Mouse (Mus musculus) c-Kit-negative CD71-positive TER-119-positive erythroid progenitor cells, embryonic 14.5 days (primary cell): ENCODE results near the gene Ppm1l.

ENCODE experiments used
- DNase-seq: peaks from one replicate; pipeline ENCODE4 v3.0.0-alpha.2; 2013; ENCODE audit warnings: low read depth, low spot score

The Ppm1l gene

DNA sequence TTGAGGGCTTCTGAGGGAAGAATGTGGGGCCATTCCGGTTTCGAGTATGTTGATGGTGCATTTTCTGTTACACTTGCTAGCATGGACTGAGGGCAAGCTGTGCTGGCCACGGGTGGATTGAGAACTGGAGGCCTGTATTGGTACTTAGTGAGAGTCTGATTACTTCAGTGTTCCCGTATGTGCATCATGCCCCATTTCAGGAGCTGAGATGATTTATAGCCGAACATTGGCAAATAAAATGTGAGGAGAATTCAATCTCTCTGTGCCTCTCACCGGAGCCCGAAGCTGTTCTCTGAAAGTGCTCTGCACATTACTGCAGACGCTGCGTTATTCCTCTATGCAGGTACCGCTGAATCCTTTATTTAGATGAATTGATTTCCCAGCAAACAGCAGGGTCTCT lies 116.9 kb downstream of the Ppm1l start:
- no peak for DNase-seq

DNA sequence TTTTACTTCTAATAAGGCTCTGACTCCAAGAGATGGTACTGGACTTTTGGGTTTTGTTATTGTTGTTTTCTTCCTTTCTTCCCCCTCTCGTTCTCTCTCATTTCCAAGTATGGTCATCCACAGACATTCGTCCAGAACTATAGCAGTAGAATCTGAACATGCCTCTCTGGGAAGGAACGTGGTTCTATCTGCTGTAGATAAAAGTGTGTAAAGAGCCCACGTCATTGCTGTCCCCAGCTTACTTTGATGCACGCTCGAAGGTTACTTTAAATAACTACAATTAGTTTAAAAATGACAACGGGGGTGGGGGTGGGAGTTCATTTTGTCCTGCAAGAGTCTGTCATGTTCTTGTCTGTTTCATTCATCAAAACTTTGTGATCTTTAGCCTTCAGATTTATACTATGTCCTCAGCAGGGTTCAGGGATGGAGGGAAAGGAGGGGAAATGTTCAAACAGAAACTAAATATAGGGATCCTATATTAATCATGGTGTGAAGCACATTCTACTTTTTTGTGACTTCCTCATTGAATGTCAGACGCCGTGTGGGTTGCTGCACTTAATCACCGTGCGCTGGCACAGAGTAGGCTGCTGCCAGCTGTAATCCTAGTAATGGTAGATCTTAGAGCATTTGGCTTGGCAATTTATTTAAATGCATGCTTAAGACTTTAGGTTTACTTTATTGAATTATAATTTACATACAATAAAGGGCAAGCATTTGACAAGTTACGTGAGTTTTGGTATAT lies 122.3 kb downstream of the Ppm1l start:
- no peak for DNase-seq

DNA sequence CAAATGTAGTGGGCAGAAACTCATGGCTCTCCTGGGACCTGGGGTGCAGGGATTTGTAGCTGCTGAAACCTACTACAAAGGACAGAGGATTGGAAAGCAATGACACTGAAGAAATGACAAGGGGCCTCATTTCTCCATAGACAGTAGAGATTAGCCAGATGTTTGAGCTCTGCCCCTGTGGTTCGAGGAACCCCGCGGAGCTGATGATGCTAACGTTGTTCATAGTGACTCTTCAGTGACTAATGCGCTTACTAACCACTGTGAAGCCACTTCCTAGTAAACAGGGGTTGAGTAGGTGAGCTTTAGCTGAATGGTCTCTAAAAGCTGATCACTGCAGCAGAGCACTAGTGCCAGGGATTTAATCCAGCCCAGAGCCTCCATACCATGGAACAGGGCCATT lies 124.1 kb downstream of the Ppm1l start:
- DNase-seq: no peak

DNA sequence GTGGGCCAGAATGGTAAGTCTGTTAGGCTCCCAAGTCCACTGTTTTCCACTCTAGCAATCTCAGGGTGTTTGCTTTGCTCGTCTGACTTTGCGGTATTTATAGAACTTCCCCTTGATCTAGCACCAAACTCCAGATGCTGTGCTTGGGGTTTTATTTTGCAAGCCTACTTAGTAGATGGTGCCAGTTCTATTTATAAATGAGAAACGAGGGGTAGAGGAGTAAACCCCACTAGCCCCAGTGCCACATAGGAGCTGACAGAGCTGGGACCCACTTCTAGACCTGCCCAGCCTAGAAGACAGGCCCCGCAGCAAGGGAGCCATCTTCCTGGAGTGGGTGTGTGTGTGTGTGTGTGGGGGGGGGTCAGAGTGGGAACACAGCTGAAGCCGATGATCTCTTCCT lies 130.3 kb downstream of the Ppm1l start:
- no peak for DNase-seq

DNA sequence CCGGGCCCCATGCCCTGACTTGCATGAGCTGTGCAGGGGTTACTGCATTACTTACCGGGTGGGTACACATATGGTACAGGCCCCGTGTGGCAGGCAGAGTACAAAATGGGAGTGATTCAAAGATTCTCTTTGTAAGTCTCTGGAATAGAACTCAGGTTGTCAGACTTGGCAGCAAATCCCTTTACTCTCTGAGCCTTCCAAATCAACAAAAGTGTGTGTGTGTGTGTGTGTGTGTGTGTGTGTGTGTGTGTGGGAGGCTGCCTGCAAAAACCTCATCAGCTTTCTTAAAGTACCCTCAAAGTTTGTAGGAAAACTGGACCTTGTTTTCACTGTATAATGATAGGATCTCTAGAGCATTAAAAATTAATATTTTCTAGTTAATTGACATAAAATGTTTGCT lies 132.4 kb downstream of the Ppm1l start:
- DNase-seq: no peak

DNA sequence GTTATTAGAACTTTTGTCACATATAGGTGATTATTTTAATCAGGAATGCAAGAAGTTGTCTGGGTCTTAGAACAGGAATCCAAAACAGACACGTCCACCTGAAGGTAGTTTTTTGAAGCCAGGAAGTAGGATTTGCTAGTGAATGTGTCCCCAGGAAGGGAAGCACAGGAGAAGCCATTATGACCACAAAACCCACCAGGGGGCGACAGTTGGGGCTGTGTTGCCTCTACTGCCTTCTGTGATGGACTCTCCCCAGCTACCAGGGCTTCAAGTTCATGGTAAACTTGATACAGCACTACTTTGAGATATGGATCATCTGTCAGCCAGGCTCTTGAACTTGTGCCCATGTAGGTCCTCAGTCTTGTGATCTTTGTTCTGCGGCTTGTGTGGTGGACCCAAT lies 137.7 kb downstream of the Ppm1l start:
- DNase-seq: no peak

DNA sequence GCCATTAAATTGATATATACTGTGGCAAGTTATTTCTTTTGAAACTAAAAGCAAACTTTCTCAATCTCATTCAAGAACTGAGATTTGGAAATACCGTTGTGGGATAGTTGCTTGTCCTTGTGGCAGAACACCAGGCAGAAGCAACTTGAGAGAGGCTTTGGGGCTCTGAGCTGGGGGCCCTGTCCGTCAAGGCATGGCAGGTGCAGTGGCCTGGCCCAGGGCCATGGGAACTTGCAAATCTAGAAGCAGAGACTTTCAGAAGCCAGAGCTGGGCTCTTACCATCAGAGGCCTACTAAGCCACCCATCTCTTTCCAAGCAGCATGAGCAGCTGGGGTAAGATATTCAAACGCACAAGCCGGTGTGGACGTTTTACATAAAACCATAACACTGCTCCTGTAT lies 139.4 kb downstream of the Ppm1l start:
- no peak for DNase-seq

DNA sequence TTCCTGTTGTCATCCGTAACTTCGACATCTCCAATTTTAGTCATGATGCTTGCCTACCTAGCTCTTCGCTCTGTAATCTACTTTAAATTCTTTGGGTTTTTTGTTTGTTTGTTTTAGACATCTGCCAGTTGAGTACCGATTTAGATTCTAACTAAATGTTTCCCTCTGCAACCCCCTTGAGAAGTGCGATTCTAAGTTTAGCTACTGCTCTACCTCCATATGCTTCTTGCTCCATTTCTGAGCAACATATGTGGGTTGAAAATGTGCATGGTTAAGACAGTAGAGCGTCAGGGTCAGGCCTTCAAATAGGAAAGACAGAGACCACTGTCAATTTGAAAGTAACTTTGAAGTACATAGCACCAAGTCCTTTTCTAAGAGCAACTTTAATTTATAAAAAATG lies 142.1 kb downstream of the Ppm1l start:
- no peak for DNase-seq

DNA sequence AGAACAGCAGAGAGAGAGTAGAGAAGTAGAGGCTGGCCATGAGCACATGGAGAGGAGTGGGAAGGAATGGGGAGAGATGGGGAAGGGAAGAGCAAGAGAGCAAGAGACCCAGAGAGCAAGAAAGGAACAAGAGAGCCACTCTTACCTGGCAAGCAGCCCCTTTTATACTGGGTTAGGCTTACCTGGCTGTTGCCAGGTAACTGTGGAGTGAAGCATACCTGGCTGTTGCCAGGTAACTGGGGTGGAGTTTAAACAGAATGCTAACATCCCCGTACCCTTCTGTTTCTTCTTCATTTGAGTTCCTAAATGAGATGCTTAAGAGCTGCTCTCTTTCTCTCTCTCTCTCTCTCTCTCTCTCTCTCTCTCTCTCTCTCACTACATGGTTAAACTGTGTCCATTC lies 145.3 kb downstream of the Ppm1l start:
- DNase-seq: no peak

DNA sequence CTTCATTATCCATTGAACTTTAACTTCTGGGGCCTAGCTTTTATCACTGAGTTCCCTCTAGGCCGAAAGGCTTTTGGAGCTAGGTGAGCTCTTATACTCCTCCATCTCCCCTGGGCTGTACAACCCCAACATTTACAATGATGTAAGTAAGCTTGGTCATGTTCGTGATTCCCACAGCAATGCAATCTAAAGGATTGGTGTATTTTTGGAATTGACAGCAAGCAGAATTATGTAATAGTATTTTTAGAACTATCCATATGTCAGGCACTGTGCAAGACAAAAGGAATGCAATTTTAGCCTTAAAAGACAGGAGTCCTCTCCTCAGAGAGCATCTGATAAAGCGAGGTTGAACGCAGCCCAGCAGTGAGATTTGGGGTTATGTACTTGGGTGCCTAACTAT lies 149.1 kb downstream of the Ppm1l start:
- DNase-seq: no peak

DNA sequence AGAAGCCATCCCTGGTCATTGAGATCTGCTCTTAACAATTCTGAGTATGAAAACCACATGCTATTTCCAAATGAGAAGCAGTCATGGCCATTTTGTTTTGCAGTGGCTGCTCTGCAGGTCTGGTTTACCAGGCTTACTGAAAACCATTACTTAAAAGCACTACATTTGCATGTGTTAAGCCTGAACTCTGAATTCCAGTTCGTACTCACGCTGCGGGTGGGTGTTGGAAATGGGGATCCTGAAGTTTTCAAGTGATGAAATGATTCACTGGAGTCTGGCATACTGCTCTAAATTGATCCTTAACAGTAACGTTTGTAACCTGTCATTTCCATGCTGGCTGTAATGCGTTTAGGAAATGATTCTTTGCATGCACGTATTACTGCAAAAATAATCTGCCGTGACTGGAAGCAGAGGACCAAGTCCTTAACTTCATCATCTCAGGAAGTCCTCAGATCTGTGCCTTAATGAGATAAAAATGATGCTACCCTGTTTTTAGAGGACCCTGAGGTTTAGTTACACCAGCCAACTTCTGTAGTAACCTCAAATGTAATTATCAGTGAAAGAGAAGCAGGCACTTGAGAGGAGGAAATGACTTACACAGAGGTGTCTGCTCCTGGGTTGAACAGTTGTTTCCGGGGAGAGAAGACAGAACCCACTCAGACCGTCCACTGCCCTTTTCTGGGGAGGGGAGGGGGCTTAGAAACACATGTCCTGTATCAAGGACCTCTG lies 151.8 kb downstream of the Ppm1l start:
- DNase-seq: no peak

DNA sequence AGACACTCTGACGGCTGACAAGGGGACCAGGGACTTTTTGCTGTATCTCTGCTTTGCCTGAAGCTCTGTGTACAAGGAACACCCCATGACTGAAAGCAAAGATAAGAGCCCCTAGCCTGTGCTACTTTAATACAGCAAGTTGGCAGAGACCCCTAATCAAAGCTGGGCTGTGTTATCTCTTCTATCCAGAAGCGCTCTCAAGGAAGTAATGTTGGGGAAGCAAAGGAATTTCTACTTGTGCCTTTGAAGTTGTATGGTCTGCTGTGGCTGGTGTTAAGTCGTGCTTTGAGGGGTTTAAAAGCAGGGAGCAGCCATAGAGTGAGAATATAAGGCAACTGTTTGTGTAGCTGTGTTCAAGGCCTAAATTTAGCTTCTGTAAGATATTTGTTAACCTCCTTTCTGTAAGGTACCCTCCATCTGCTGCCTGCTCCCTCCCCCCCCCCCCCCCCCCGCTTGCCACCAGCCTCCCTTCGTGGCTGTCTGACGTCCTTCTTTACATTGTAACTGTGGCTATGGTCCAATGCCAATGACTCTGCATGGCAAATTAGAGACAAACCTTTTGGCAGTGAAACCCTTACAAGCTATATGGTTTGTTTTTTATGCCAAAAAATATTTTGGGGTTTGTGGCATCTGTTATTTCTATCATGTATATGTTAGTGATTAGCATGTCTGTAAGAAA lies 152.9 kb downstream of the Ppm1l start:
- DNase-seq: no peak

DNA sequence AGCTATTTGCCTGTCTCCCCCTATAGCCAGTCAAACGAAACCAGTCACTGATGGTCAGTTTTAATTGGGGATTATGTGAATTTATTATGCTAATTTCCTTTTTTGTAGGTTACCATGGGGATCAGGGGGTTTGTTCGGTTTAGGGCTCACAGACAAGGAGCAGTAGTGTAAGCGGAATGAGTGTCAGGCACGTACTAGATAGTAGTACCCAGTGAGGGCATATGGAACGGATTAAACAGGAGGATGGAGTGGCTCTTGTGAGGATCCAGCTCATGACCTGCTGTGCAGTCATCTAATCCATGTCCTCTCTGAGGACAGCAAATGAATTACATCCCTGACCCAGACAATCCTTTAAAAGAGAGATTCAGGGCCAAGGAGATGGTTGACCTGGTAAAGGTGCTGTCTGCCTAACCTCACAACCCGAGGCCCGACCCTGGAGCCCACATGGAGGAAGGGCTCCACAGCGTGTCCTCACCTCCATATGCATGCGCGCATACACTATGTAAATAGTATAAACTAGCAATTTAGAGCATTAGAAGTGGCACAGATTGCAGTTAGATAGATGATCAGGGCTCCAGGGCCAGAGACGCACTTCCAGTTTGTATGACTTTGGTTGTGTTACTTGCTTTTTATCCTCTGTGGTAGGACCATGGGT lies 153.6 kb downstream of the Ppm1l start:
- DNase-seq: no peak

DNA sequence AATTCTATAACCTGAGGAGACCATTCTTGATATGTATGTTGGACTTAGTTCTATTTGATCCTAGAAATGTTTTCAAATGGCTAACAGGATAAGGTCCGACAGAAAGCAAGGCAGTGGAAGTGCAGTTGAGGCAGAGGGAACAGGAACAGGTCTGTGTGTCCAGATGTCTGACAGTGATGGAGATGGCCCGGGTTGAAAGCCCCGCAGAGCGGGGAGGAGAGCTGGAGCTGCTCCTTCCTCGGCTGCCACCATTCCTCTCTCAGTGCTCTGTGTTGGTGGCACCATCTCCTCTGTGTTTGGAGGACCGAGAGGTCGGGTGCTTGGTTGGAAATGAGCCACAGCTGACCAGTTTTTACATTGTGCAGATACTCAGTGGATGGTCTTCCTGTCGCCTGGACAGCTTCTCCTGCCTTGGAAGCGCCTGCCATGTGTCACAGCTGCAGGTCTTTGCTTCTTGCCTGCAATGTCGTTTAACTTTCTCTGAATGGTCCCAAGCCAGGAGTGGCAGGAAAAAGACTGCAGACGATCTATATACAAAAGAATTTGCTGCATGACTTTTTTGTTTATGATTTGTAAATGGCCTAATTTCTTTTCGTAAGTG lies 159.3 kb downstream of the Ppm1l start:
- DNase-seq: no peak

DNA sequence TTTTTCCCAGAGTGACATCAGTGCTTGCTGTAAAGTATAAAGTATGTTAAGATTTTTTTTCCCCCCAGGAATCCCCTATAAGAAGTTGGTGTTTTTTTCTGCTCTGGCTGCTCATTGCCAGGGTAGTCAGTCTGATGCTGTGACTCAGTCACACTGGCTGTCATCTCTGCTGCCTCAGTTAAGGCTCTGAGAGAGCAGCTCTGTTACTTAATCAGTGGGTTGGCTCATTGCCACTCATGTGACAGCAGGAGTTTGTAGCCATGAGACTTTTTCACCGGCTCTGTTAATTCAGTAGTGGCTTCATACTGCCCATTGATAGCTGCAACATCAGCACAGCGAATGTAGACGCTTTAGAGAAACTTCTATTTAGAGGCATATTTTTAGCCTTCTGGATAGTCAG lies 163.3 kb downstream of the Ppm1l start:
- no peak for DNase-seq

DNA sequence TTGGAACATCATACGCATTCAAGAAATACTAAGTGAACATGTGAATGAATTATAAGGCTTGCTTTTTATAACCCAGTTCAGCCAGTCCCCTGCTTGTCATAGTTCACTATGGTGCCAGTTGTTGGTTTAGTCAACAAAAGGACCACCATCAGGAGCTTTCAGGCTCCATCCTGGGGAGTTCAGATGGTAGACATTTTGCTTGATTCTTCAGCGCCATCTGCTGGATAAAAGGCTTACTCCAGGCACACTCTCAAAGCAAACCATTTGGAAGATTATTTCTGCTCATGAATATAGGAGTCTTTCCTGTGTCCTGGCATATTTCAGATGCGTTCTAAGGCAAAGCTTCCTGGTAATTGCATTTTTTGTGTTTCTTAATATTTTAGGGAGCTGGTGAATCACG lies 165.2 kb downstream of the Ppm1l start:
- DNase-seq: peak; percentile 42

DNA sequence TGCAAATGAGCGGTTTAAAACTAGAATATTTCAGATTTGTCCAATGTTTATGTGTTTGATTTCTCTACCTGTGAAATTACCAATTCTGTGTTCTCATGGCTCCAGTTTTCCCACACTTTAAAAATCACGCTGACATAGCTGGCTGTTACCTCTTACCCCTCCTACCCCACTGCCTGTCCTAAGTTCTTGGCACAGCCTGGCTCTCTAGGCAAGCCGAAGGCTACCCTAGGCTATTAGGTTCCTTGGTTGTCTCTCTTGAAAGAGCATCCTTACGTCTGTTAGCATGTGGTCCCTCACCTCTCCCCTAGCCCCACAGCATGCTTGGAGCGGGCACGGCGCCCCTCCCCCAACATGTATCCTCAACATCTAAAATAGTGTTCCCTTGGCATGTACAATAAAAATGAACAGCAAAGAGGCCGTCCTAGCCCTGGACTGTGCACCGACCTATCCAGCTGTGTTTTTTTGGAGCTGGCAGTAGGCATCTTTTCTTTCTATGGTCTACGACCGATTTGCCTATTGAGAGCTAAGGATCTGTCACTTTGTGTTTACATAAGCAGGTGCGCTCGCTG lies 167.4 kb downstream of the Ppm1l start:
- DNase-seq: no peak

DNA sequence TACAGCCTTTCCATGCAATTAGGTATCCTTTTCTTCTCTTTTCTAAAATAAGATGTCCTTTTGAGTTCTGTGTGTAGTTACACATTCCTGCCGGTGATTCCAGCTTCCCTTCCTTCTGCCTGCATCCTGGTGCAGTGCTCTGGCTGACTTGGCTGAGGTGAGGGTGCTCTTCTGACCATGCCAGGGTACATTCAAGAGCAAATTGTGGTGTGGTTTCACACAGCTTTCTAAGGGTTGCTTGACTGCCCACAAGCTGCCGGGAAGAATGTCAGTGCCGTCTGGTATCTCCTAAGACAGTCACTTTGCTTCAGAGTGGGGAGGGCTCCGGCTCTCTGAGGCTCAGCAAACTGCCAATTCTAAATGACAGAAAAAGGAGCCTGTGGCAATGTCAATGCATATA lies 167.9 kb downstream of the Ppm1l start:
- DNase-seq: no peak

DNA sequence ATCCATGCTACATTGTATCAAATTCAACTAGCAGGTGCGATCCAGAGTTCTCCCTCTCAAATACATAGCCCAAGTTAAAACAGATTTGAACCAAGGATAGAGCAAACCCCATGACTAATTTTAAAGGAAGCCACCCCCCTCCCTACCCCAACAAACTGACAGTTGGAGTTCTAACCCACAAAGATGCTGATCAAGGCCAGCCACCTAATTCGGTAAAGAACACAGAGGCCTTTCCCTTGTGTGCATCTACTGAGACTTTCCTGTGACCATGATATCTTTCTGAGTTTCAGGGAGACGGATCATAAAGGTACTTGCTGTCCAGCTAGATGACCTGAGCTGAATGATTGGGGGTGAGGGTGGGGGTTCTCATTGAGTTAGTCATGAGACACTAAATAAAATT lies 168.7 kb downstream of the Ppm1l start:
- DNase-seq: no peak

DNA sequence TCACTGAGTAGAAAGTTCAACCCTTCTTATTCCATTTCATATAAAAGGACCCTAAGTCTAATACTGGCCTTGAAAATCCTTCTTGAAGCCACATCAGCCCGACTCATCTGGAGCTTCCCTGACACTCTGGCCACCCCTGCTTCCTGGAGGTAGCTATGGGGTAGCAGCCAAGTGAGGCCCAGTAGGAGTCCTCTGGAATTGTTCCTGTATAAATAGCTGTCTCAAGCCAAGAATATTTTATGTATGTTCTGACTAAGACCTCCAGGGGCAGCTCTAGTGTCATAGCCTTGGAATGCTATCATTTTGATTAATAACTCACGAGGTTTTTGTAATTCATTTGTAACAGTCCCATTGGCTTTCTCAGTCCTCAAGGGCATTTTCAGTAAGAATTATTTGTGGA lies 169.1 kb downstream of the Ppm1l start:
- DNase-seq: no peak

DNA sequence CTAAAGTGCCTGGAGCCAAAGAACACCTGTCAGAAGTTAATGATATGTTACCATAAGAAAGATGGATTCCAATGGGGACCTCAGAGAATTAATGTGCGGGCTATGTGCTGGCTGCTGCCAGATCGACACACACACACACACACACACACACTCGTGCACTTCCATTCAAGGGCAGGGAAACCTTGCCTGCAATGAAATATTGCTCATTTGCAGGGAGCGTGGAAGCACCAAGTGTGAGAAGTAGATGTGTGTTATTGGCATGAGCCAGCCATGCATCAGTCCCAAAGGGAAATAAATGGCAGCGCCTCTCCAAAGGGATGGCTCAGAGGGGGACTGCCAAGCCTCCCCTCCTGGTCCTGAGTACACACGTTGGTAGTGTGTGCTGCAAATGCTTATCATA lies 170.8 kb downstream of the Ppm1l start:
- no peak for DNase-seq

DNA sequence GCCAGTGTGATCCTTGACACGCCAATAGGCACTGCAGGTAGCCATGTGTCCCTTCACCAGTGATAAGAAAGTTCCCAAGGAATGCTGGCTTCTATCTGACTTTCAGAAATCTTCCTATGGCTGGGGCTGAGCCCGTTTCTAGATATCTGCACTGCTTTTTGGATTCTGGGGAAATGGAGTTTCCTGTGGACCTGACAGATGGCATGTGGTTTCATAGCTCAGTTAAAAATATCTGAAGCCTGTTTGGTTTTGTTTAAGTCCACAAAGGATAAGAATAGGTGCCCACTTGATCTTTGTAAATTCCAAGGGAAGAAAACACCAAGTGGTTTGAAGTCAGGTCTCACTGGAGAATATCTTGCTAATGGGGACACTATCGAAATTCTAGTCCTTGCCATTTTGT lies 173.0 kb downstream of the Ppm1l start:
- no peak for DNase-seq
